Mouse (Mus musculus) liver, postnatal 0 days (tissue): Measurements from ENCODE around the gene Dao. TPM values are rescaled to one million over a fixed set of nuclear protein-coding genes. Genes with fewer than 3 reads are reported as not detected.

ENCODE experiments used
- ATAC-seq: fragments of 200-750 bp; cut with Nextera tagmentation; 2 replicates; pipeline ENCODE4 v1.8.0; 2017; ENCODE audit warnings: mild to moderate bottlenecking, moderate library complexity
- DNase-seq: peaks from one replicate; pipeline ENCODE4 v3.0.0-alpha.2; 2016
- H3K27ac ChIP-seq: fragments of 300-500 bp; sonication (generic); 2 replicates; pipeline ENCODE4 v1.5.1; 2014; ENCODE audit warnings: antibody characterized with exemption, moderate library complexity, mild to moderate bottlenecking, low read depth
- H3K27me3 ChIP-seq: fragments of 300-500 bp; sonication (generic); 2 replicates; pipeline ENCODE4 v1.6.1; 2014; ENCODE audit warnings: low read length, control low read depth, mixed read lengths; ENCODE audit not compliant: insufficient read depth
- H3K36me3 ChIP-seq: fragments of 300-500 bp; sonication (generic); replicated peaks from 2 replicates; pipeline ENCODE4 v1.6.1; 2014; ENCODE audit warnings: mild to moderate bottlenecking, control low read depth, low read length, moderate library complexity, mixed read lengths; ENCODE audit not compliant: insufficient read depth
- H3K4me1 ChIP-seq: fragments of 300-500 bp; sonication (generic); 2 replicates; pipeline ENCODE4 v1.6.1; 2014; ENCODE audit warnings: antibody characterized with exemption, mild to moderate bottlenecking, control low read depth; ENCODE audit not compliant: insufficient read depth
- H3K4me2 ChIP-seq: fragments of 300-500 bp; sonication (generic); 2 replicates; pipeline ENCODE4 v1.6.1; 2014; ENCODE audit warnings: low read depth, mild to moderate bottlenecking, low read length, moderate library complexity, mixed read lengths
- H3K4me3 ChIP-seq: fragments of 300-500 bp; sonication (generic); 2 replicates; pipeline ENCODE4 v1.5.1; 2014; ENCODE audit warnings: low read depth, low read length
- H3K9ac ChIP-seq: fragments of 300-500 bp; sonication (generic); replicated peaks from 2 replicates; pipeline ENCODE4 v1.6.1; 2014; ENCODE audit warnings: mild to moderate bottlenecking, moderate library complexity
- H3K9me3 ChIP-seq: fragments of 300-500 bp; sonication (generic); 2 replicates; pipeline ENCODE4 v1.6.1; 2016; ENCODE audit warnings: mild to moderate bottlenecking, control low read depth, low read length, mixed read lengths
- CTCF ChIP-seq: sonication (generic); IDR thresholded peaks from 2 replicates; pipeline ENCODE4 v1.5.1; 2016; ENCODE audit warnings: antibody characterized with exemption, low read depth
- EP300 ChIP-seq: IDR thresholded peaks from 2 replicates; pipeline ENCODE4 v1.6.1; 2016; ENCODE audit warnings: antibody characterized with exemption, low read depth, mild to moderate bottlenecking
- WGBS: fragments of 180-500 bp; shearing (Covaris S2); extraction: QIAGEN DNeasy Blood & Tissue Kit; methylation state at CpG from one replicate; pipeline ENCODE4 v1.1.7; 2014; ENCODE audit not compliant: insufficient replicate concordance; 5-methylcytosine and 5-hydroxymethylcytosine counted together
- polyA plus RNA-seq: library from polyadenylated mRNA; unstranded; fragments of >200 nt; fragmentation: Nextera tagmentation; extraction: Ambion mirVana; gene quantifications from 2 replicates; pipeline ENCODE4 v1.2.1, GENCODE M21; 2015

Dao gene
- polyA plus RNA-seq, 1 experiment from 2014 or later, result not detected

DNA sequence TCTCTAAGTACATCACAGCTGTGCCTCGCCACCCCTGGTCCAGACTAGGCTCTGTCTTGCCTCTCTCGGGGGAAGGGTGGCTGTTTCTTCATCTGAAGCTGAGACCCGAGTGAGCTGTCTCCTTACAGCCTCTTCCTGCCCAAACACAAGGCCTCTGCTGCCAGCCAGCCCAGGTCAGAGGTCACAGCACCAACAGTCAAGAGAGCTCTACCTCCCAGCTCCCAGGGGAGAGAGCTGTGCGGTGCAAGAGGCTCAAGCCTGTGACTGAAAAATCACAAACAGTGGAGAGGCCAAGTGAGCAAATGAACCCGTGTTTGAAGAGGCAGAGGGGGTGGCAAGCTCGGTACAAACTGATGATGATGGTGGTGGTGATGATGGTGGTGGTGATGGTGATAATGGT is 63.1 kb downstream of the Dao start:
- 39% methylated on average over 6 of the region's 6 CpGs for WGBS
- no peak for ATAC-seq
- H3K4me3 ChIP-seq, result no peak overlapping the region

GRCm38 (mm10) chr5:114067543-114067942 is 64.0 kb downstream of the Dao start:
- Histone ChIP-seq H3K4me1 (no peaks in the 10 kb centered on the region), H3K9me3 (no peaks in the 10 kb centered on the region), H3K4me2 (no peak overlapping the region), H3K27ac (no peak overlapping the region), H3K9ac (no peak overlapping the region), H3K36me3 (no peaks in the 10 kb centered on the region), H3K27me3 (no peaks in the 10 kb centered on the region), H3K4me3 (no peak overlapping the region)
- no peak for DNase-seq
- ATAC-seq, result no peak
- TF ChIP-seq EP300 (no peak), CTCF (no peak)
- 76% methylated on average over 9 of the region's 9 CpGs for WGBS

More for the DNA sequence above, 63.1 kb downstream of the Dao start:
- no peaks in the 10 kb centered on the region for H3K9me3 ChIP-seq
- H3K27ac ChIP-seq, result no peak overlapping the region
- no peak for DNase-seq
- no peaks in the 10 kb centered on the region for H3K4me1 ChIP-seq
- H3K9ac ChIP-seq, result no peak overlapping the region
- no peak for TF ChIP-seq EP300
- no peak for TF ChIP-seq CTCF
- H3K36me3 ChIP-seq, result no peaks in the 10 kb centered on the region
- H3K27me3 ChIP-seq, result no peaks in the 10 kb centered on the region
- H3K4me2 ChIP-seq, result no peak overlapping the region

- no peaks in the 10 kb centered on the region for H3K27me3 ChIP-seq
- H3K9ac ChIP-seq, result no peak overlapping the region
- no peak for ATAC-seq
- H3K9me3 ChIP-seq, result no peaks in the 10 kb centered on the region
- TF ChIP-seq CTCF (no peak), EP300 (no peak)
- DNase-seq, result no peak
- H3K4me2 ChIP-seq, result no peak overlapping the region
- H3K4me3 ChIP-seq, result no peak overlapping the region
- H3K27ac ChIP-seq, result no peak overlapping the region
- H3K36me3 ChIP-seq, result no peaks in the 10 kb centered on the region
- WGBS, result 65% methylated on average over 9 of the region's 9 CpGs
- no peaks in the 10 kb centered on the region for H3K4me1 ChIP-seq
Observed at GRCm38 (mm10) chr5:114067982-114068381, 64.5 kb downstream of the Dao start.

DNA sequence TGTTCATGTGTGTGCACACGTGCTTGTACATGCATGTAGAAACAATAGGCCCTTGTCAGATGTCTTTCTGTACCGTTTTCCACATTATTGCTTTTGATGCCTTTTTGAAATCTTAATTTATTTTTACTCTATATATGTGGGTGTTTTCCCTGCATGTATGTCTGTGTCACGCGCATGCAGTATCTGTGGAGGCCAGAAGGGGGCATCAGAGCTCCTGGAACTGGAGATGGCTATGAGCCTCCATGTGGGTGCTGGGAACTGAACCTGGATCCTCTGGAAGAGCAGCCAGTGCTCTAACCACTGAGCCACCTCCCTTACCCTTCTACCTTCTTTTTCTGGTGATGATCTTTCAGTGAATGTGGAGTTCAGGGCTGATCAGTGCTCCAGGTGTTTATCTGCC is 67.4 kb downstream of the Dao start:
- TF ChIP-seq CTCF, result peak; percentile 26; the same call in 1 of the 2 replicates
- no peak for TF ChIP-seq EP300
- no peak overlapping the region for H3K4me2 ChIP-seq
- ATAC-seq (no peak), DNase-seq (no peak)
- no peaks in the 10 kb centered on the region for H3K4me1 ChIP-seq
- H3K36me3 ChIP-seq, result no peaks in the 10 kb centered on the region
- no peaks in the 10 kb centered on the region for H3K27me3 ChIP-seq
- no peak overlapping the region for H3K27ac ChIP-seq
- WGBS, result 85% methylated on average over 4 of the region's 4 CpGs
- no peaks in the 10 kb centered on the region for H3K9me3 ChIP-seq
- H3K9ac ChIP-seq, result no peak overlapping the region
- H3K4me3 ChIP-seq, result no peak overlapping the region

DNA sequence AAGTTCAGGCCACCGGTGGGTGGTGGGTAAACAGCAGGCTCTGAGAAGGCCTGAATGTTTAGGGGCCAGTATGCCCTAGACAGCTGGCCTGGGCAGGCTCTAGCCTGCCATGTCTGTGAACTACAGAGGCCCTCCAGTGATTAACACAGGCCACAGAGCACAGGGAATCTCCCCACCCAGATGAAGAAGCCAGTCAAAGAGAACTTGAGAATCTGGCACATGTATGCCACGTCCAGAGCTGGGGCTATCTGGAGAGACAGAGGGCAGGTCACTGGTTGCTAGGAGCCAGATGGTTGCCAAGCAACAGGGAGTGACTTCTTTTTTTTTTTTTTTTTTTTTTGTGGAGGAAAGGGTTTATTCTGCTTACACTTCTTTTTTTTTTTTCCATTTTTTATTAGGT is 68.8 kb downstream of the Dao start:
- no peak for DNase-seq
- ATAC-seq, result no peak
- Histone ChIP-seq H3K4me3 (no peak overlapping the region), H3K4me1 (no peaks in the 10 kb centered on the region), H3K27me3 (no peaks in the 10 kb centered on the region), H3K36me3 (no peaks in the 10 kb centered on the region), H3K27ac (no peak overlapping the region), H3K9me3 (no peaks in the 10 kb centered on the region), H3K4me2 (no peak overlapping the region), H3K9ac (no peak overlapping the region)
- 46% methylated on average over 2 of the region's 2 CpGs for WGBS
- TF ChIP-seq CTCF, result no peak
- TF ChIP-seq EP300, result no peak

Other genes with a start within 250 kb of the Dao start
- 6.9 and 7.9 TPM in 2 replicates for gene Sart3, start 231.2 kb upstream of the Dao start, polyA plus RNA-seq
- 109 TPM in 2 replicates for gene Iscu, start 231.0 kb upstream of the Dao start, polyA plus RNA-seq
- gene Tmem119, start 203.2 kb upstream of the Dao start, polyA plus RNA-seq, result 3.2 and 3.4 TPM in 2 replicates
- 18.9 and 21.5 TPM in 2 replicates for gene Selplg, start 171.1 kb upstream of the Dao start, polyA plus RNA-seq
- 23.6 and 27.6 TPM in 2 replicates for gene Coro1c, start 94.9 kb upstream of the Dao start, polyA plus RNA-seq
- gene Ssh1, start 9.8 kb upstream of the Dao start, polyA plus RNA-seq, result 3.7 and 4.3 TPM in 2 replicates
- gene Usp30, start 61.8 kb downstream of the Dao start, polyA plus RNA-seq, result 2.6 and 2.8 TPM in 2 replicates
- not detected in 2 replicates for gene Svop, start 87.9 kb downstream of the Dao start, polyA plus RNA-seq
- 4.5 and 5.7 TPM in 2 replicates for gene Alkbh2, start 124.5 kb downstream of the Dao start, polyA plus RNA-seq
- 11.8 TPM in 2 replicates for gene Ung, start 126.7 kb downstream of the Dao start, polyA plus RNA-seq
- 1.0 and 1.2 TPM in 2 replicates for gene Acacb, start 142.8 kb downstream of the Dao start, polyA plus RNA-seq